Mouse (Mus musculus) small intestine, adult 2 months (tissue): ENCODE measurements around the gene Whamm.

ENCODE experiments used
- CTCF ChIP-seq: fragments of 200-500 bp; IDR thresholded peaks from 2 replicates; pipeline ENCODE4 v1.5.1; 2012; ENCODE audit warnings: low read depth, mild to moderate bottlenecking, control low read depth, inconsistent platforms, low read length, moderate library complexity, mixed read lengths; ENCODE audit not compliant: insufficient replicate concordance, insufficient read length; ENCODE audit errors: extremely low read depth
- POLR2A ChIP-seq: fragments of 200-500 bp; IDR thresholded peaks from 2 replicates; pipeline ENCODE4 v1.6.1; 2012; ENCODE audit warnings: low read depth, mild to moderate bottlenecking, control low read depth, inconsistent platforms, low read length, moderate library complexity

GRCm38 (mm10) chr7:81605489-81605888 lies 34.4 kb downstream of the Whamm start:
- TF ChIP-seq CTCF (no peak), POLR2A (no peak)
